Mouse (Mus musculus) MEL (cell line): Measurements from ENCODE around the gene Pno1.

Experiments used
- GATA1 ChIP-seq: IDR thresholded peaks from 2 replicates; pipeline ENCODE4 v1.6.1; 2011; ENCODE audit warnings: low read depth, low read length, improper control_type of control experiment
- NELFE ChIP-seq: IDR thresholded peaks from 2 replicates; pipeline ENCODE4 v1.6.1; 2011; ENCODE audit warnings: low read depth, low read length, improper control_type of control experiment
- POLR2A ChIP-seq, 2 experiments: IDR thresholded peaks; 2 replicates each; pipeline ENCODE4 v1.6.1; 2011 to 2012; ENCODE audit warnings: low read length in 2 of 2, mild to moderate bottlenecking in 2 of 2, control low read depth in 1 of 2, improper control_type of control experiment in 1 of 2, low read depth in 1 of 2, moderate library complexity in 1 of 2; ENCODE audit not compliant: control insufficient read depth in 1 of 2, insufficient read depth in 1 of 2, poor library complexity in 1 of 2

DNA sequence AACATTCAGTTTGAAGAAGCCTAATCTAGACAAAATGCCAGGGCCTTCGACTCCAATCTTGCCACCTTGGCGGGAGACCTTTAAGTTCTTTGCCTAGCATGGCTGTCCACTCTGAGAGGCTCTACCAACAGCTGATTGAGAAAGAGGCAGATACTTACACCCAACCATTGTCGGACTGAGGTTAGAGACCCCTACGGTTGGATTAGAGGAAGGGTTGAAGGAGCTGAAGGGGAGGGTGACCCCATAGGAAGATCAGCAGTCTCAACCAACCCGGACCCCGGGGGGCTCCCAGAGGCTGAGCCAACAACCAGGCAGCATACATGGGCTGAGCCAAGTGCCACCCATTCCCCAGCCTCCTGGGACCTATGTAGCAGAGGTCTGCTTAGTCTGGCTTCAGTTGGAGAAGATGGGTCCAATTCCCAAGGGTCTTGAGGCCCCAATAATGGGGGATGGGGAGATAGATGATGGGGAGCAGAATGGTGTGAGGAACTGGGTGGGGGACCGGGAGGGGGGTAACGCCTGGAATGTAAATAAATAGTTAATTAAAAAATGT lies 45.5 kb upstream of the Pno1 start:
- TF ChIP-seq GATA1, result no peak
- no peak for TF ChIP-seq POLR2A (IDR thresholded peaks at IDR 0.05; ENCODE audit: control insufficient read depth in 1 of 2, insufficient read depth in 1 of 2, low read depth in 1 of 2, low read length in 2 of 2, poor library complexity in 1 of 2)
- no peak for TF ChIP-seq NELFE
